Mouse (Mus musculus) neural tube, embryonic 13.5 days (tissue): Measurements from ENCODE around the gene Tmem91. TPM values are rescaled to one million over a fixed set of nuclear protein-coding genes. Genes with fewer than 3 reads are reported as not detected.
"Not testable (repeated sequence)": the region's sequence is repeated elsewhere in the genome, so short reads cannot be mapped to it uniquely, and the experiment has no call there.

ENCODE experiments used
- ATAC-seq: fragments of 200-750 bp; cut with Nextera tagmentation; 2 replicates; pipeline ENCODE4 v1.8.0; 2017; ENCODE audit warnings: low read depth, mild to moderate bottlenecking, moderate TSS enrichment, moderate library complexity
- H3K27ac ChIP-seq: fragments of 300-500 bp; sonication (generic); replicated peaks from 2 replicates; pipeline ENCODE4 v1.5.1; 2015; ENCODE audit warnings: moderate library complexity, mild to moderate bottlenecking, inconsistent platforms
- H3K27me3 ChIP-seq: fragments of 300-500 bp; sonication (generic); 2 replicates; pipeline ENCODE4 v1.6.1; 2015; ENCODE audit warnings: mild to moderate bottlenecking, inconsistent platforms
- H3K36me3 ChIP-seq: fragments of 300-500 bp; sonication (generic); 2 replicates; pipeline ENCODE4 v1.6.1; 2015; ENCODE audit warnings: mild to moderate bottlenecking, inconsistent platforms
- H3K4me1 ChIP-seq: fragments of 300-500 bp; sonication (generic); replicated peaks from 2 replicates; pipeline ENCODE4 v1.6.1; 2015; ENCODE audit warnings: inconsistent platforms
- H3K4me2 ChIP-seq: fragments of 300-500 bp; sonication (generic); 2 replicates; pipeline ENCODE4 v1.6.1; 2015; ENCODE audit warnings: inconsistent platforms, mild to moderate bottlenecking, moderate library complexity
- H3K4me3 ChIP-seq: fragments of 300-500 bp; sonication (generic); 2 replicates; pipeline ENCODE4 v1.5.1; 2015; ENCODE audit warnings: mild to moderate bottlenecking, inconsistent platforms
- H3K9ac ChIP-seq: fragments of 300-500 bp; sonication (generic); 2 replicates; pipeline ENCODE4 v1.6.1; 2015; ENCODE audit warnings: moderate library complexity, mild to moderate bottlenecking, inconsistent platforms
- H3K9me3 ChIP-seq: fragments of 300-500 bp; sonication (generic); 2 replicates; pipeline ENCODE4 v1.6.1; 2016; ENCODE audit warnings: inconsistent platforms
- WGBS: fragments of 180-500 bp; shearing (Covaris S2); methylation state at CpG from one replicate; pipeline ENCODE4 v1.1.7; 2015; 5-methylcytosine and 5-hydroxymethylcytosine counted together
- polyA plus RNA-seq: library from polyadenylated mRNA; unstranded; fragments of >200 nt; fragmentation: Nextera tagmentation; extraction: Ambion mirVana; gene quantifications from 2 replicates; pipeline ENCODE4 v1.2.1, GENCODE M21; 2015

Gene Tmem91
- polyA plus RNA-seq, result 13.1 and 14.3 TPM in 2 replicates

DNA sequence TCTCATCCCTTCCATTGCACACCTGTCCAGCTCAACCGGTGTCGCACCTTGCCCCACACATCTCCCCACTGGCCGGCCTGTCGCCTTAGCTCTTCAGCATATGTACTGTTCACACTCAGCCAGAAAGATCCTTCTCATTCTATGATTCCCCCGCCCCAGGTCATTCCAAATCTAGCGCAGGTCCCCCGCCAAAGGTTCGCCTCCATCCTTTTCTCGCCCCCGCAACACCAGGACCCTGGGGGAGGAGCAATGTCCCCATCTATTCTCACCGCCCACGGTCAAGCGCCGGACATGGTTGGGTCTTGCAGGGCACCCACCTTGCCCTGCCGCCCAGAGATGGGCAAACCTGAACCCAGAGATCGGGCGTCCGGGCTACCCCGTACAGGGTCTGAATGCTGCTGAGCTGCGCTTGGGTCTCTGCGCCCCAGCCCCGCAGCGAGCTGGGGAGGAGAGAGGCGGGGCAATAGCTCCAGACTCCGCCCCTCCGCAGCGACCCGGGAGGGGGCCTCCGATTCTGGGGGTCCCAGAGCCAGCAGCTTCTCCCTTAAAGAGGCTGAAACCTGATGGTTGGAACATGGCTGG is at the start of gene Tmem91:
Gene Tmem91 (minus strand): TSS at position 448 of the 582 bp plus-strand sequence.
- Histone ChIP-seq H3K4me3 (peak within 1 kb of the TSS; percentile 43), H3K9ac (peak within 1 kb of the TSS; percentile 70), H3K4me2 (peak within 1 kb of the TSS; percentile 65), H3K27me3 (peaks cover 48% of the 10 kb centered on the region), H3K4me1 (peaks cover 25% of the 10 kb centered on the region), H3K9me3 (no peaks in the 10 kb centered on the region), H3K27ac (no peak within 1 kb of the TSS), H3K36me3 (no peaks in the 10 kb centered on the region)
- peak; percentile 28 for ATAC-seq
- WGBS, result 3% methylated on average over 29 of the region's 29 CpGs

DNA sequence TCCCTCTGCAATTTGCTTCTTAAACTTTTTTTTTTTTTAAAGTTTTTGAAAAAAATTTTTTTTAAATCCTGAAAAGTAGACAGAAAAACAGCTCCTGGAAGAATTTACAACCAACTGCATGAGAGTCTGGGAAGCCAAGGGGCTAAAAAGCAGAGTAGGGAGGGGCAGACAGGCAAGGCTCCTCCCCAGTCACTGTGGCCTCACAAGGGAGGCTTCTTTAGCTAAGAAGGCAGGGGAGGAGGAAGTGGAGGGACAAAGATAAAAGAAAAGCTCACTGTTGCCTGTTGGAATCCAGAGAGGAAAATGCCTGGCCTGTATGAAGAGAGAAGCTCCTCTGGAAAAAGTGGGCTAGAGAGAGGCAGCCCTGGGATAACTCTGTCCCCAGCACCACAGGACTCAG is 46.8 kb upstream of the Tmem91 start:
- not testable (repeated sequence) for H3K9me3 ChIP-seq, H3K27me3 ChIP-seq, ATAC-seq, H3K9ac ChIP-seq, H3K4me2 ChIP-seq, H3K4me3 ChIP-seq, H3K27ac ChIP-seq
- Histone ChIP-seq H3K4me1 (peaks cover 20% of the 10 kb centered on the region), H3K36me3 (peaks cover 65% of the 10 kb centered on the region)

DNA sequence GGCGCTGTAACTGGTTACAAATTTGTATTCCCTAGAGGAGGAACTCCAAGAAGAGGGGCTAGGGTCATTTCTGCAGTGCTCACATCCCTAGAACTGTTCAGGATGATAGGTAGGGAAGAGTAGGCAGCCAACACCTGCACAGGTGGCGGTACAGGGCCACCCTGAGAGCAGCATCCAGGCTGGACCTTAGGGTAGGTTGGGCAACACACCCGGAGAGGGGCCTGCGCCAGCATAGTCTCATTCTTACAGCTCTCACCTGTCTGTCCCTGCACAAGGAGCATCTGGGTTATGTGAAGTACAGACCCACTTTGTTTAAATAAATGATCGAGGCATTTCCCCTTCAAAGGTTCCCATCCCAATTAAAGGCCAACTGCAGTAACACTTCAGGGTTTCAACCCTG is 45.8 kb upstream of the Tmem91 start:
- 0 out of 2 replicates have a peak, but pooled peaks have one; percentile 7 for ATAC-seq
- H3K4me1 ChIP-seq, result peaks cover 20% of the 10 kb centered on the region
- H3K27ac ChIP-seq, result no peak overlapping the region
- WGBS, result 92% methylated on average over 5 of the region's 5 CpGs
- H3K9me3 ChIP-seq, result no peaks in the 10 kb centered on the region
- no peak overlapping the region for H3K9ac ChIP-seq
- H3K4me3 ChIP-seq, result no peak overlapping the region
- no peak overlapping the region for H3K4me2 ChIP-seq
- H3K36me3 ChIP-seq, result peaks cover 63% of the 10 kb centered on the region
- no peaks in the 10 kb centered on the region for H3K27me3 ChIP-seq

DNA sequence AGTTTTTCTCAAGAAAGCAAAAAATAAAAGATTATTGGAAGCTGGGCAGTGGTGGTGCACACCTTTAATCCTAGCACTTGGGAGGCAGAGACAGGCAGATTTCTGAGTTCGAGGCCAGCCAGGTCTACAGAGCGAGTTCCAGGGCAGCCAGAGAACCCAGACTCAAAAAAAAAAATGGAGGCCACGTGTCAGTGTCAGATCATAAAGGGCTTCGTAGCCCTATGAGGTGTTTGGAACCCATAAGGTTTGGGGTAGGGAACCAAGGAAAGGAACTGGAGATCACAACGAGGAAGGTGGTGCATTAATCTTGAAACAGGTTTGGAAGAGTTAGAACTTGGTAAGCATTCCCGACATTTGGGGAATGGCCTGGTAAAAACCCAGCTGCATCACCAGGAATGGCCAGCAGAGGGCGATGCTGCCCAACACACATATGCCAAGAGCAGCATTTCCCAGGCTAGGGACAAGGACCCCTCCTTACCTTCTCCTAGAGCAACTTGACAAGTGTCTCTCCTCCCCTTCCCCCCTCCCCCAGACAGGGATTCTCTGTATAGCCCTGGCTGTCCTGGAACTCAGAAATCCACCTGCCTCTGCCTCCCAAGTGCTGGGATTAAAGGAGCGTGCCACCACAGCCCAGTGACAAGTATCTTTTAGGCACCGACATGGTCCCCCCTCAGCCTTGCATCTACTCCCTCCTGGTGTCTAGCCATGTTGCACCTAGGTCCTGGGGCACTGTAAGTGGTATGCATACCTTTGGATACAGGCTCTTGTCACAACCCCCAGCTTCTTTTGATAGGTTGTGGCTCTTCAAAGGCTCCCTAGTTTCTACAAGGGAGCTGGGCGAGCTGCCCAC is 45.0 kb upstream of the Tmem91 start:
- H3K4me1 ChIP-seq, result peaks cover 20% of the 10 kb centered on the region
- no peaks in the 10 kb centered on the region for H3K27me3 ChIP-seq
- peak overlapping the region; percentile 91; the same call in 1 of the 2 replicates for H3K4me2 ChIP-seq
- no peaks in the 10 kb centered on the region for H3K9me3 ChIP-seq
- 66% methylated on average over 10 of the region's 10 CpGs for WGBS
- no peak overlapping the region for H3K9ac ChIP-seq
- H3K36me3 ChIP-seq, result peaks cover 63% of the 10 kb centered on the region
- no peak overlapping the region for H3K27ac ChIP-seq
- peak; percentile 30; the same call in 1 of the 2 replicates for ATAC-seq
- H3K4me3 ChIP-seq, result no peak overlapping the region

DNA sequence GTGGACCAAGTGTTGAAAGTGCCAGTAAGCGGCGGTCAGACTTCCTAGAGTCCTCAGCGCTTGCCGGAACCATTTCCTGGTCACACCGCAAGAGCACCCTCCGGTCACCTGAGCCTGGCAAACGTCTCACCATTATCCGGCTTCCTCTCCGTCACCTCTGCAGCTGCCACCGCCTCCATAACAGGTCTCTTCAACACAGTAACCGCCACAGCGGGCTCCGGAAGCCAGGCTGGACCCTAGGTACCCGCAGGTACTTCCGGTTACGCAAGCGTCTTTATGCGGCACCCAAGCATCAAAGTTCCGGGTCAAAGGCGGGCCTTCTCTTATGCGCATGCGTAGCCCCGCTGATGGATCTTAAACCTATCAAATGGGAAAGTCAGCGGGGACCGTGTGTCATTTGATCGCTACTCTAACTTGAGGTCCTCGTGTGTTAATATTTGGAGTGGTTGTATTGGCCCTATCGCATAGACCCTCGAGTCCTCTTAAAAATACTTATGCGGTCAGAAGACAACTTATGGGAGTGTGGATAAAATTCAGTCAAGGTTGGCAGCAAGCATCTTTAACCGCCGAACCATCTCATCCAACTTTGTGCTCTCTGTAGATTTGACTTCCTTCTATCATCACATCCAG is 43.9 kb upstream of the Tmem91 start, which contains the start of gene Ccdc97:
Gene Ccdc97 (minus strand): TSS at position 301 of the 630 bp plus-strand sequence.
- Histone ChIP-seq H3K4me2 (peak within 1 kb of the TSS; percentile 91), H3K9ac (peak within 1 kb of the TSS; percentile 78), H3K36me3 (peaks cover 63% of the 10 kb centered on the region), H3K27me3 (no peaks in the 10 kb centered on the region), H3K27ac (peak within 1 kb of the TSS; percentile 86), H3K9me3 (no peaks in the 10 kb centered on the region), H3K4me3 (peak within 1 kb of the TSS; percentile 77), H3K4me1 (peaks cover 20% of the 10 kb centered on the region)
- 5% methylated on average over 32 of the region's 32 CpGs for WGBS
- ATAC-seq, result peak; percentile 89

DNA sequence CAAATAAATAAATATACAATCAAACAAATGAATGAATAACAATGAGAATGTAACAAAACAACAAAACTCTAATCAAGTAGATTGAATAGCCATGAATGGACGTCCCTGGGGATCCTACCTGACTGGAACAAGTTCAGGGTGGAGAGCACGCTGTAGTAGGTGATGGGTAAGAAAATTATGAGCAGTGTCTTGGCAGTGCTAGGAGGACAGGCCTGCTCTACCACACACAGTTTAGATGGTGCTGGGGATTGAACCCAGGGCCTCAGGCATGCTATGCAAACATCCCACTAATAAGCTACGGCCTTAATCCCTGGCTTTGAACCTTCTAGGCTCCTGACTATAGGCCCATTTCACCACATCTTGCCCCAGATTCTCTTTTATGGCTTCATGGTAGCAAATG is 42.5 kb upstream of the Tmem91 start:
- H3K4me1 ChIP-seq, result peaks cover 22% of the 10 kb centered on the region
- H3K4me2 ChIP-seq, result peak overlapping the region; percentile 91
- H3K4me3 ChIP-seq, result peak overlapping the region; percentile 77
- no peak for ATAC-seq
- no peaks in the 10 kb centered on the region for H3K9me3 ChIP-seq
- H3K9ac ChIP-seq, result peak overlapping the region; percentile 78
- H3K36me3 ChIP-seq, result peaks cover 63% of the 10 kb centered on the region
- no peaks in the 10 kb centered on the region for H3K27me3 ChIP-seq
- 92% methylated on average over 3 of the region's 3 CpGs for WGBS
- no peak overlapping the region for H3K27ac ChIP-seq

DNA sequence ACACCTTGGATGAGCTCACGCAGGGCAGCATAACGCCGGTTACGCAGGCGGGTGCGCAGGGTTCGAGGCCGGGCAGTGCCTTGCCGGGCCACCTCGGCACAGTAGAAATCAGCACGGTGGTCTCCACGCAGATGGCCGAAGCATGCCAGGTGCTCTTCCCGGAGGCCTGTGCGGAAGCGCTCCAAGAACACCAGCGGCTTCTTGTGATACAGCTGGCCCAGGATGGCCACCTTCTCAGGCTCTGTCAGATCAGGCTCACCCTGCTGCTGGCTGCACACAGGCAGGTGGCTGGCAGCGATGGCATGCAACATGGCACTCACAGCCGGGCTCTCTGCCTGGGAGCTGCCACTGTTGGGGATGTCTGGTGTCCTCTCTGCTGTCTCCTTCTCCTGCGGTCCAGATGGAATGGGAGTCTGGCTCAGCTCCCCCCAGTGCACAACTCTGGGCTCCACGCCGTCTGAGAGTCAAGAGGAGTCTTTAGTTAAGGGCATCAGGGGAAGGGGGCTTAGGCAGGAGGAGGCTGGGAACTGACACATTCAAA is 40.8 kb upstream of the Tmem91 start:
- no peak overlapping the region for H3K4me2 ChIP-seq
- H3K9ac ChIP-seq, result no peak overlapping the region
- H3K27me3 ChIP-seq, result no peaks in the 10 kb centered on the region
- WGBS, result 96% methylated on average over 22 of the region's 22 CpGs
- ATAC-seq, result no peak
- H3K27ac ChIP-seq, result no peak overlapping the region
- peaks cover 38% of the 10 kb centered on the region for H3K4me1 ChIP-seq
- peaks cover 54% of the 10 kb centered on the region for H3K36me3 ChIP-seq
- no peak overlapping the region for H3K4me3 ChIP-seq
- H3K9me3 ChIP-seq, result no peaks in the 10 kb centered on the region

DNA sequence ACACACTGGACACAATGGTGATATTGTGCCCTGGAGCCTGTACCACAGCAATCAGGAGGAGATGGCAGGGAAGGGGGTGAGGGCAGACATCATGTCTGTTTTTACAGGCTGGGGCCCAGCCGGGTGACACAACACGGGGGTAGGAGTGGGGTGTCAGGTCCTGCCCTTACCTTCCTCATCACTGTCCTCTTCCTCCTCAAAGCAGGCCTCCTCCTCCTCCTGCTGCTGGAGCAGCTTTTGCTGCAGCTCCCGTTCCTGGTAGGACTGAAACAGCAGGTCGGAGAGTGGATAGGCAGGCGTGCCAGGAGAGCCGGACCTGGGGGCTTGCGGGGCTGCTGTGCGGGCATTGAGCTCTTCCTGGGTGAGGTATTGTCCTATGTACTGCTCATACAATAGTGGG is 39.6 kb upstream of the Tmem91 start:
- Histone ChIP-seq H3K27ac (no peak overlapping the region), H3K4me2 (no peak overlapping the region), H3K9me3 (no peaks in the 10 kb centered on the region), H3K4me3 (no peak overlapping the region), H3K9ac (no peak overlapping the region), H3K27me3 (no peaks in the 10 kb centered on the region), H3K4me1 (peaks cover 50% of the 10 kb centered on the region), H3K36me3 (peaks cover 46% of the 10 kb centered on the region)
- 94% methylated on average over 8 of the region's 8 CpGs for WGBS
- ATAC-seq, result no peak

DNA sequence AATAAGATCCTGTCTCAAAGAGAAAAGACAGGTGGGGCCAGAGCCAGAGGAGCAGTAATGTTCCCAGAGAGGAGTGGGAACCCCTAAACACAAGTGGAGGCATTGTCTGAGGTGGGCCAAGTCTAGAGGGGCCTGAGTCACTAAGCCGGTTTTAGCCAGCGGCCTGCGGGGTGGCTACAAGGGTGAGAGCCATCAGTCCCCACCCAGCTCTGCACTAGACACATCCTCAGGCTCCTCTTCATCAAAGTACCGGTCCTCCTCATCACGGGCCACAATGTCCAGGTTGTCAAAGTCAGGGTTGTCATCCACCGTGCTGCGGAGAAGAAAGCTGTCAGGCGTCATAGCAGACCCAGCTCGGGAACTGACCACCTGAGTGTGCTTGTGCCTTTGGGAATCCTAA is 37.8 kb upstream of the Tmem91 start:
- no peaks in the 10 kb centered on the region for H3K9me3 ChIP-seq
- ATAC-seq, result no peak
- H3K4me1 ChIP-seq, result peaks cover 40% of the 10 kb centered on the region
- 94% methylated on average over 9 of the region's 9 CpGs for WGBS
- 0 out of 2 replicates have a peak overlapping the region, but pooled peaks have one; percentile 55 for H3K9ac ChIP-seq
- H3K27ac ChIP-seq, result no peak overlapping the region
- no peak overlapping the region for H3K4me3 ChIP-seq
- H3K27me3 ChIP-seq, result no peaks in the 10 kb centered on the region
- peaks cover 46% of the 10 kb centered on the region for H3K36me3 ChIP-seq
- H3K4me2 ChIP-seq, result no peak overlapping the region

DNA sequence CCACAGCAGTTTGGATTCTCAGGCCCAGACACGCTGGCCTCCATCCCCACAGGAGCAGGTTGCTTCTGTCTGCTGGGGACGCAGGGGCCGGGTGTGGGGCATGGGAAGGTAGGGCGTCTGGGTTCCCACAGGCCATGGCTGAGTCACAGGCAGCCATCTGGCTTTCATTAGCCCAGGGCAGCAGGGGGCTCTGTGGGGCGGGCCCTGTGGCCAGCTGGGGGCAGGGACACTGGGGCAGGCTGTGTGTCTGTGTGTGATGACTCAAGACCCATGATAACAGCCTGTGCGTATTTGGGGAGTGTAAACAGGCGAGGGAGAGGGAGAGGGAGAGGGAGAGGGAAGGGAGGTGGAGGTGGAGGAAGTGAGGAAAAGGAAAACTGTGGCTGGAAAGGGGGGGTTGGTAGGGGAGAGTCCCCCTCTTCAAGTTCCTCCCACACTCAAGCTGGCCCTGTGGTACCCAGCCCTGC is 36.8 kb upstream of the Tmem91 start:
- Histone ChIP-seq H3K36me3 (peaks cover 46% of the 10 kb centered on the region), H3K27ac (peak overlapping the region; percentile 14; the same call in 1 of the 2 replicates), H3K27me3 (no peaks in the 10 kb centered on the region), H3K4me2 (no peak overlapping the region), H3K4me3 (no peak overlapping the region), H3K9me3 (no peaks in the 10 kb centered on the region), H3K9ac (peak overlapping the region; percentile 55; the same call in 1 of the 2 replicates), H3K4me1 (peaks cover 32% of the 10 kb centered on the region)
- 32% methylated on average over 7 of the region's 7 CpGs for WGBS
- ATAC-seq, result peak; percentile 3; the same call in 1 of the 2 replicates

DNA sequence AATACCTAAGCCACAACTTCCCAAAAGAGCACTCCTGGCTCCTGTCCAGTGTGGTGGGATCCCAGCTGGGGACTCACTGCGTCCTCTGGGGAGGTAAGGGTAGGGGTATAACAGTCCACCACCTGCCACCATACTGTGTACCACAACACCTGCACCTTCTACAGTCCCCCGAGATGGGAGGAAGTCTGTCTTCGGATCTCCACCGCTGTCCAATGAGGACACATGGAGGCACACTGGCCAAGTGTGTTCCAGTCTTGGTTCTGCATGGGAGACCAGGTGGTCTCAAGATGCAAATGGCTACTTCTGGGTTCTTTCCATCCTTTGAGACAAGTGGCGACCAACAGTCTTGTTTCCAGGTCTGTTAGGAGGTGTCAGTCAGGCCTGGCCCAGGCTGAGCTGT is 36.2 kb upstream of the Tmem91 start:
- H3K27me3 ChIP-seq, result no peaks in the 10 kb centered on the region
- H3K4me3 ChIP-seq, result no peak overlapping the region
- peaks cover 32% of the 10 kb centered on the region for H3K4me1 ChIP-seq
- 0 out of 2 replicates have a peak overlapping the region, but pooled peaks have one; percentile 14 for H3K27ac ChIP-seq
- 0 out of 2 replicates have a peak overlapping the region, but pooled peaks have one; percentile 48 for H3K9ac ChIP-seq
- WGBS, result 65% methylated on average over 5 of the region's 5 CpGs
- no peak overlapping the region for H3K4me2 ChIP-seq
- H3K36me3 ChIP-seq, result peaks cover 43% of the 10 kb centered on the region
- no peaks in the 10 kb centered on the region for H3K9me3 ChIP-seq
- ATAC-seq, result no peak
